Mouse (Mus musculus) spleen, adult 2 months (tissue): Measurements from ENCODE around the gene Gm49321.

Experiments used
- CTCF ChIP-seq: fragments of 200-500 bp; IDR thresholded peaks from 2 replicates; pipeline ENCODE4 v1.5.1; 2011; ENCODE audit warnings: mild to moderate bottlenecking, inconsistent platforms; ENCODE audit not compliant: insufficient read depth, insufficient read length, insufficient replicate concordance; ENCODE audit errors: extremely low read depth
- POLR2A ChIP-seq: fragments of 200-500 bp; IDR thresholded peaks from 2 replicates; pipeline ENCODE4 v1.6.1; 2011; ENCODE audit warnings: low read depth, low read length, inconsistent platforms

DNA sequence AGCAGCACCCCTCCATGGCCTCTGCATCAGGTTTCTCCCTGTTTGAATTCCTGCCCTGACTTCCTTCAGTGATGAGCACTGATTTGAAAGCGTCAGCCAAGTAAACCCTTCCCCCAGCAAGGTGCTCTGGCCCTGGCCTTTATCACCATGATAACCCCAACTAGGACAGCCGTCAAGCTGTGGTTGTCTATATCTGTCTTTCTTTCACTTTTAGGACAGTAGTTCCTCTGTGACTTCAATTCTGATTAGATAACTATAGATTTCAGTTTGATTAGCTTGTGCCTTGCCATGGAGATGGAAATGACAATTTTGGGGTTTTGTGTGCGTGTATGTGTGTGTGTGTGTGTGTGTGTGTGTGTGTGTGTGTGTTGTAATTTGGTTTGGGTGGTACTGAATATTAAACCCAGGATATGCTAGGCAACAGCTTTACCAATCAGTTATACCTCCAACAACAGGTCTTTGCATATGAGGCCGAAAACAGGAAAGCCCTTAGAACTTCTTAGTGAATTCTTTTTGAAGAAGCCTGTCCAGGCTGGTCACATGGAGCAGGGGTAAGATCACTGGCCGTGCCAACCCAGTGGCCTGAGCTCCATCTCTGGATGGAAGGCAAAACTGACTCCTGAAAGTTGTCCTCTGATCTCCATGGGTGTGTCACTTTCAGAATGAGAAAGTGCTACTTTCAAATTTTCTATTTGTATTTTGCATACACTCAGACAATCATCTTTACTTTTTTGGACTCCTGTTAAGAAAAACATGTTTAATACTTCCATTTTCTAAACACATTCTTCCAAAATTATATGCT is 33.1 kb upstream of the Gm49321 start:
- TF ChIP-seq CTCF (no peak), POLR2A (no peak)
